Mouse (Mus musculus) mature B cell (primary cell): Measurements from ENCODE around the gene Ank.
"Not testable (repeated sequence)": the region's sequence is repeated elsewhere in the genome, so short reads cannot be mapped to it uniquely, and the experiment has no call there.

ENCODE experiments used
- in situ Hi-C: fragments of 300-500 bp; cut with MboI; formaldehyde crosslinking; loops from 2 replicates; pipeline ENCODE4 v1.14.3; 2019

Gene Ank

DNA sequence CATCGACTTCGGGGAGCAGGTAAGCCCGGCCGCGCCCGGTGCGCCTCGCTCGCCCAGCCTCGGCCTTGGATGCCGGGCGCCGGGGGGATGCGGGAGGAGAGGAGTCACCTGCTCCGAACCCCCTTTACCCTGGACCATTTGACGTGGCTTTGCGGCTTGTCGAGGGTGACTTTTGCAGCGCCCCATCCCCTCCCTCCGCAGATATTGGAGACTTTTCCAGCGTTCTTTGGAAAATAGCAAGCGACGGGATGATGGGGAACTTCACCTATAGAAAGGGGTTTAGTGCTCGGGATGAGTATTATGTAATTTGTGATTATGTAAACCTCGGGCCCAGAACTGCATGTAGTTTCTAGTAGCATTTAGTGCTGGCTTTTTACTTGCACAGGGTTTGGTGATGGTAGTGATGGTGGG, 609 bp downstream of the Ank start:
- in situ Hi-C loops = no loop called here

DNA sequence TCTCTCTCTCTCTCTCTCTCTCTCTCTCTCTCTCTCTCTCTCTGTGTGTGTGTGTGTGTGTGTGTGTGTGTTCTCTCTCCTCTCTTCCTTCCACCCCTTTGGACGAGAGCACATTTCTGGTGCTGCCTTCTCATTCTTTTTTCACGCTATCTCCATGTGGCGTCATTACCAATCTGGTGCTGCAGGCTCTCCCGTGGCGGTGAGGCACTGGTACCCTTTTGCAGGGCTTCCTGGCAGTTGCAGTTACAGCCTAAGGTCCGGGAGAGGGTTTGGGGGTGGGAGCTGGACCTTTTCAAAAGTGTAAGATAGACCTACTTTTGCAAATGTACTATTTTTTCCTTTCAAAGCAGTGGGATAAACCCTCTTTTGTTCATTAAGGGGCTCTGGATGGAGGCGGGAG, 1.2 kb downstream of the Ank start:
- in situ Hi-C loops = no loop called here

DNA sequence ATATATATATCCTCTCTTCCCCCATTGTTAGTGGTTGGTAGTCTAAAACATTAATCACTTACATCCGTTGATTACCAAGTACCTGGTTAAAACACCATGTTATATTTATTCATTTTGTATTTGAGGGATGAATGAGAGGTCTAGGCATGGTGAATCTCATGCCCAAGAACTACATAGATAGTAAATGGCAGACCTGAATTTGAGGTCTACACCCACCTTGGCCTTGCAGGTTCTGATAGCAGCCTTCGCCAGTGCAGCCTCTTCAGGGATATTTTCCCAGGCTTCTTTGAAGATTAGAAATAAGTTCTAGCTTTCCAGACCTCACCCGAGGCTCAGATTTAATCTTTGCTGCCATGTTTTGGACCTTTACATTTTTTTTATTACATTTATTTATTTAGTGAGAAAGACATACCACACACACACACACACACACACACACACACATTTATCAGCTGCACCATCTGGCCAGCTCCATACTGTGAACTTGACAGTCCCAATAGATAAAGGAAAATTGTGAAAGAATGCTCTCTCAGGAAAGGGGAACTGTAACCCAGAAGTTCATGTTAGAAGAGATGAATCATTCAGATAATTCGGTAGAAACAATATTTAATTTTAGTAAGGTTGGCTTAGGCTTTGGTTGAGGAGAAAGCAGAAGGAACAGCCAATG, 2.5 kb downstream of the Ank start:
- in situ Hi-C loops = no loop called here

DNA sequence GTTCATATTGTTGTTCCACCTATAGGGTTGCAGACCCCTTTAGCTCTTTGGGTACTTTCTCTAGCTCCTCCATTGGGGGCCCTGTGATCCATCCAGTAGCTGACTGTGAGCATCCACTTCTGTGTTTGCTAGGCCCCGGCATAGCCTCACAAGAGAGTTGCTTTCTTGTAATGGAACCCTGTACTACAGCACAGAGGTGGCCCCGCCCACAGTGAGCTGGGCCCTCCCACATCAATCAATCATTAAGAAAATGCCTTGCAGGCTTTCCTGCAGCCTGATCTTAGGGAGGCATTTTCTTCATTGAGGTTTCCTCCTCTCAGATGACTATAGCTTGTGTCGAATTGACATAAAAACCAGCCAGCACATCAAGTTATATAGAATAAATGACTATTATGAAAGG, 3.9 kb downstream of the Ank start:
- in situ Hi-C loops = not testable (repeated sequence)

DNA sequence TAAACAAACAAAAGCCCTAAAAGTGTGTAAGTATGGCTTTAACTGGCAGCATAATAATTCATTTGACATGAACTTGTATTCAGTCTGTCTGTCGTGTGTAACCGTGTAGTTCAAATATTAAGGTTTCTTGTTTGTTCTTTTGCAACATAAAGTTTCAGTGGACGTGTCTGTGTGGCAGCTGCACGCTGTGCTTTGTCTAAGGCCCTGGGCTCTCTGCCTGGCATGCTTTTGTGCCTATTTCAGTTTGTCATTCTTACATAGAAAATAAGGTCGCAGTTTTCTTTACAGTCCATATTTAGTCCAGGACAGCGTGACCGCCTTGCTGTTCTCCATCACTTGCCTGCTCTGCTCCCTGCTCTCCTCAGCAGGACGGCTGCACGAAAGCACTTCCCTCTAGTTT, 5.8 kb downstream of the Ank start:
- in situ Hi-C loops = no loop called here

DNA sequence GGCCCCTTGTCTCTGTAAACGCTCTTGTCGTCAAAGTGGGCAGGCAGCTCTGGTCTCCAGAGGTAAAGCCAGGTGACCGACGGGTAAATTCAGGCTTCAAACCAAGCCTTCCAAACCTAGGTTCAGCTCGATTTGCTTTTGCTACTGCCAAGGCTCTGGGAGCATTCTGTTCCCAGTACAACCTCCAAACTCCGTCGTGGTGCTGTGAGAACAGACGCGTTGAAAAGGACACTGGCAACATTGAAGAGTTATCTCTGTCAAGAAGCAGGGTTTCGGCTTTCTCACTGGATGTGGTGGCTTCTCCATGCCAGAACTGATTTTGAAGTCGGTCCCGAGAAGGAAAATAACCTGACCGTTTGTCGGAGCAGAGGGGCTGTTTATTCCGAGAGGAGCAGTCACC, 9.5 kb downstream of the Ank start:
- in situ Hi-C loops = no loop called here

DNA sequence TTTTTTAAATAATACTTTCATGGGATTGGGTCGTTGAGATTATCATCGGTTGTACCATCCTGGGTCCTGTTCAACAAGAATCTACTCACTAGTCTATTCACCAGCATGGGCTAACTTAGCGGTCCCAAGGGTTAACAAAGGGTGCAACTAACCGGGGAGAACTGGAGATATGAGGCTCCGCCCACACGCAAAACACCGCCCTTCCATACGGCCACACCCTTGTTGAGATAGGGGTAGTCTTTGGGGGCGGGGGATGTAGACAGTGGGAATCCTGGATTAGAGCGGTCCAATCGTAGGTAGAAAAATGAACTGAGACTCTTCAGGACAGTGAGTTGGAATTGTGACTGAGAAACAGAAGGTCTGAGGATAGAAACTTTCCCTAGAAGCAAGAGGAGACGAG, 10.2 kb downstream of the Ank start:
- in situ Hi-C loops = no loop called here

DNA sequence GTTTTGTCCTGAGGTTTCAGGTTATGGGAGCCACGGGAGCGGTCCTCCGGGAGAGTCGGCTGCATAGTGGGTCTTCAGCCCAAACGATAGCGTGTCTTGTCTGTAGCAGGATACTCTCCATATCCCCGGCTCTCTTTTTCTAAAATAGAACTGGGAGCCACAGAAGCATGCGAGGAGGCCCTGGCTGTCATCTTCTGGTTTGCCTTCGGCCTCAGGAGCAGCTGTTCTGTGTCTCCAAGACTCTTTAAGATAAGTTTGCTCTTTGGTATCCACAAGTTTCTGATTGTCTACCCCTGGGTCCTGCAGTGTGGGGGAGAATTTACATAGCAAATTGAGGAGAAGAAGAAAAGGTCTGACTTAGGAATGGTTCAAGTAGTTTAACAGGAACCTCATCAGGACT, 10.7 kb downstream of the Ank start:
- in situ Hi-C loops = no loop called here

DNA sequence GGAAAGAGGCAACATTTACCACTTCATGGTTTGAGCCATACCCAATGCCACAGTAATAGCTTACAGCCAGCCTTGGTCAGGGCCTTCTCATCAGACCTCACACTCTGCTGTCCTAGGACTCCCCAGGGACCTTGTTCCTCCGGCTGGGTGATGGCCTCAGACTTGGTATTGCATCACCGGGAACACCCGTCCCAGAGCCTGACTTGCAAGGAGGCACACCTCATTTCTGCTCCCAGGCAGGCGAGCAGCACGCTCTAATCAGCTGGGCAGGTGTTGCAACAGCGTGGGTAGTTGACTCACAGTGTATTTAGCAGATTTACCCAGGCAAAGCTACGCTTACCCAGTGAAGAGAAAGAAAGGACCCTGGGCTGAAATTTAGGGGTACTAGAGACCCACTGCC, 11.2 kb downstream of the Ank start:
- in situ Hi-C loops = no loop called here

DNA sequence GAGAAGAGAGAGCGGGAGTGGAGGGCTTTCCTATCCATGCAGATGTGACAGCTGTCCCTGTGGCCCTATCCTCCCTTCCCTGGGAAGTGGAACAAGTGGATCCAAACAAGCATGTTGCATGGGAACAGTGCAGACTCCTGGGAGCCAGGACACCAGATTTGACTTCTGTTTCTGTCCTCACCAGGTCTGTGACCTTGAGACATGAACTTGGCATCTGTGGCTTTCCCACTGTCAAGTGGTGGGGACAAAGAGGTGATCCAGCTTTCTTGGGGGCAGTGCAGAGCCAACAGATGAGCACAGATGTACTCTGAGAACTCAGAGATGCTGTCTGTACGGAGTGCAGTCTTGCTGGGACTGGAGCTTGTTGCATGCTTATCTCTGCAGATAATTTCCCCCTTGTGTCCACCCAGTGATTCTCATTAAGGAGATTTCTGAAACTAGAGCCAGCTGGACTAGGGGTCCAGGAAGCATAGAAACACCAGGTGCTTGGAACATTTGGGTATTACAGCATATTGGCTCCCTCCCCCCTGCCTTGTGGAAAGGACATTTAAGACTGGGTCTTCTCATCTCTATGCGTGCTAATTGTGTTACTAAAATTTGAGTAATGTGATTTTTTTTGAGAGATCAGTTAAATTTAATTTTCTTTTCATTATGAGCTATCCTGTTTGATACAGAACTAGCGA, 14.0 kb downstream of the Ank start:
- in situ Hi-C loops = no loop called here

DNA sequence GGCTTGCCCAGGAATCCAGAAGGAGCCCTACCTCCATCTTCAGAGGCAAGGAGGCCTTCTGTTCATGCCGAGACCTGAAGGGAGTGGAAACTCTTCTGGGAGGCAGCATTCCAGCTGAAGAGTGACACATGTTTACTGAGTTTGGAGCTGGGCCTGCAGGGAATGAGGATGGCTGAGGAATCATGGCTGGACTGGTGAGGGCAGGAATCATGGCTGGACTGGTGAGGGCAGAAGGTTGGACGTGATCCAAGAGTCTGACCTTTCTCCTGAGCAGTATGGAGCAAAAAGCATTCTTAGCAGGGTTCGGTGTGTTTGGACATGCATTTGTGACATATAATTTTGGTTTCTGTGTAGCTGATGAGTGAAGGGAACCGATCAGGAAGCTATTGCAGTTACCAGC, 15.5 kb downstream of the Ank start:
- in situ Hi-C loops = no loop called here

DNA sequence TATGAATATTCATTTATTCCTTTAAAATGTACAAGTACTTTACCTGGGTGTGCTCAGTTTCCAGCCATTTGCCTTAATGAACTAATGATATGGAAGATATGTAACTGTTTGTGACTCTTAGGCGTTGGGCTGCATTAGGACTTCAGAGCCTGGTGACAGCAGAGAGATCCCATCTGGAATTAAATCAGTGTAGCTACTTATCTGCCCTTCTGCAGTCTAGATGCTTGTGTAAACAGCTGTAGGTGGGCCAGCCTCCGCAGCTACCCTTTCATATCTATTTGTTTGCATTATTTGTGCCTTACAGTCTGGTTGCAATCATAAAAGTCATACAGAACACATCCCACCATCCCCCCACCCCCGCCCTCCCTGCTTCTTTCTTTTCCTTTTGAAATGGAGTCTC, 16.7 kb downstream of the Ank start:
- in situ Hi-C loops = no loop called here

DNA sequence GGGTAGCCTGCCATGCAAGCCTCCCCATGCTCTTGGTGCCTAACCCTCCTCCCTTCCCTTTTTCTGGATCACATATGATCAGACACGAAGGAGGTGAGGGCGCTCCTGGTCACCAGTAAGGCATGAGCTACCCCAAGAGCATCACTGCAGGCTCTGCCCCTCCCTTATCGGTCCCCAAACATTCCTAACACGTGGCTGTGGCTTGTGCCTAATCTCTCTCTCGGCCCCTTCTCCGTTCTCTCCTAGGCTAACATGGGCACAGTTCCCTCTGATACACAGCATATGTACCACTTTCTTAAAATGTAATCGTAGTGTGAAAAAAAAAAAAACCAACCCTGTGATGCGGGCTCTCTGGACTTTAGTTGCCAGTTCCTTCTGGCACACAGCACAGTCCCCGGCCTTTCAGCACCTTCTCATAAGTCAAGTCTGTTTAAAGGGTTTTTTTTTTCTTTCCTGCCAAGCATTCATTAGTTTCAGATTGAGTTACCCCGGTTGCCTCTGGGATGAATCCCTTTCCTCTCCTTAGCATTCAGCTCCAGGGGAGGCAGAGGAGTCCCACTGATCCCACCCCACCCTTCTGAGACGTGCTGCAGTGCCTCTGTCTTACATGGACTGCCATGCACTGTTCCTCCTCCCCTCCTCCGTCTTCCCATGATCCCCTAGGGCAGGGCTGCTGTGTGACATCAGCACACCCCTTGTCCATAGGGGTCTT, 19.2 kb downstream of the Ank start:
- in situ Hi-C loops = no loop called here

DNA sequence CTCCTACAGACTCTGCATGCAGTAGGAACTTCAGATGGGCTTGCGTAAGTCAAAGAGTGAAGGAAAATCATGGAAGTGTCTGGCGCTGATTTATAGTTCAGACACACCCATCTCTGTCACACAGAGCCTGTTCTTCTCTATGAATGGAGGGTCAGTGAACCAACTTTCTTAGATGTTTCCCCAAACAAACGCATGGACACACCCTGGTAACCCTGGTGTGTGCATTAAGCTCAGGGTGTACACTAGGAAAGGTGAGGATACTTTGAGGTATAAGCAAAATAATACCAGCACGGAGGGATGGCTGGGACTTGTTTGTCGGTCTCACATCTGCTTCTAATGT, 19.8 kb downstream of the Ank start:
- in situ Hi-C loops = no loop called here

DNA sequence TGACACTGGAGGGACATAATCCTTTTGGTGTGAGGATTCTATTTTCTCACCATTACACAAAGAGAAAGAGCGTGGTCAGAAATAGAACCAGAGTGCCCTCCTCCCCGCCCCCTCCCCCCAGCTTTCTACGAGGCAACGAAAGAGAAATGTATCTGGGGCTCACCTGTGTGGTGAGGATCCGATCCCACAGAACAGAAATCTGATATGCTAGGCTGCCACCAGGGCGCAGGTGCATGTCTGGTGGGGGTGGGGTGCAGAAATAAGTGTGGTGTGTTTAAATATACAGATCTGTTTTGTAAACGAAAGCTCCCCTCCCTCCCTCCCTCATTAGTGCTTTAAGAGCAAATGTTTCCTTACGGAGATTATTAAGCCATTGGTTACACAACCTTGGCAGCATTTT, 20.6 kb downstream of the Ank start:
- in situ Hi-C loops = no loop called here

DNA sequence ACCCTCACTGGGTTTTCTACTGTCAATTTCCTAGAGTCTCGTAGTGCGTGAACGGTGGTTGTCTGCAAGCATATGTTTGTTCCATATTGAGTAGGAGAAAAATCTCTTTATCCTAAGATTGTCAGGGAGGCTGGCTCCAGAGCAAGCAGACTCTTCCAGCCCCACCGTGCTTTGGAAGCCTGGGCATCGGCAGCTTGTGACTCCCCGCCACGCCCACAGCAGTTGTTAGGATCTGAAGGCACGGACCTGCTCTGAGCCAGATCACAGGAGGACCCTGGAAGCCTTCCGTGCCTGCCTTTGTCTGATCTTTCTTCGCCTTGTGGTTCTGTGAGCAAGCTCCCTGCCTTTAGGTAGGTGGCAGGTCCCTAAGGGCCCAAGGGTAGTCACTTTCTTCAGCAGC, 21.6 kb downstream of the Ank start:
- in situ Hi-C loops = no loop called here

DNA sequence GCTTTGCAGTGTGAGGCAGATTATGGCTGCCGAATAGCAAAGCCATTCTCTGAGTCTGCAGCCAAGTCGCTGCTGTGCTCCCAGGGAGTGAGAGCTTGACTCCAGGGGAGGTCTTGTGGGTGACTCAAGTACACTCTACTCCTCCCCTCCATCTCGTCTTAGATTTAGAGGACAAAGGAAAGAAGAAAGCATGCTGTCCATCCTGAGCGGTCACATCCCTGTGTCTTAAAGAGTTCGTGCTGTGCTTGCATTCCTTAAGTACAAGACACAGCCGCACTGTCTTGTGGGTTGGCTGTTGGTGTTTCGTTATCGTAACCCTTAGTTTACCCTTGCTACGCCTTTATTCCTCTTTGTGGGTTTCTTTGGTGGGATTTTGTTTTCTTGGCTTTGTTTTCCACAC, 24.2 kb downstream of the Ank start:
- in situ Hi-C loops = no loop called here

DNA sequence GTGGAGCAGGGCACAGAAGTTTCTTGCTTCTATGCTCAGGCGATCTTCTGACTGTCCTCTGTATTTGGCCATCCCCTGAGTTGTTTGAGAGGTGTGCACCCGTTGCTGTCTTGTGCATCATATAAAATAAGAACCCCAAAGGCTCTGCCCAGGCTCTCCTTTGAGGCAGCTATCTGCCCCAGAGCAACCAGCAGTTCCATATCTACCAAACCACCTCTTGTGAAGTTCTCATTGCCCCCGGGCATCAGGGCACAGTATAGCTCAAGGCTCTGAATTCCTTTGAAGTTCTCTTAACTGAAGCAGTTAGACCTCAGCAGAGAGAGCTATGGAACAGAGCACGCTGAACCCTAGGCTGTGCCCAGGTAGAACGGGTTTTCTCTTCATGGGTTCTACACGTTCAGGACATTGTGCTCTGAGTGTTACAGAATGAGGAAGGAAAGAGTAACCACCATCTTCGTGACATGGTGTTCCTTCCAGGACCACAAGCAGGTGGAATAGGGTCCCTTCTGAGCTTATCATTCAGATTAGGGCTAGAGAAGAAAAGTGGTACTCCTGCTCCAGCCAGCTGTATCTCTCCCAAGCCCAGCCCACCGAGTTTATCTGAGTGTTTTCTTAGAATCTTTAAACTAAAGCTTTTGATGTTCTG, 25.1 kb downstream of the Ank start:
- in situ Hi-C loops = no loop called here

DNA sequence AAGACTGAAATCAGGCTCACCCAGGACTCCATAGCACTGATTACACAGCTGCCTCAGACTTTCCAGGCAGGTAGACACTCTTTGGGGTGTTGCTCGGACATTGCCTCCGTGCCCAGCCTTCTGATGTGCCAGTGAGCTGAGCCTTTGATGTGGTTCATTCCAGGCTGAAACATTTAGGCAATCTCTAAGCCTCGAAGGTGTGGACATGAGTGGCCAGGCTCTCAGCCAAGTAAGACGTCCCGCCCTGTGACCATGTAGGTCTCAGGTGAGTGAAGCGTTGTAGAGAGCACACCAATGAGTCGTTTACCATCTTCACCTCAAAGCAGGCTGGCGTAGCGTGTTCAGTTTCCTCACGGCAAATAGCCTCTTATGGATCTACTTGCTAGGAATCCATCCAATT, 25.7 kb downstream of the Ank start:
- in situ Hi-C loops = no loop called here

DNA sequence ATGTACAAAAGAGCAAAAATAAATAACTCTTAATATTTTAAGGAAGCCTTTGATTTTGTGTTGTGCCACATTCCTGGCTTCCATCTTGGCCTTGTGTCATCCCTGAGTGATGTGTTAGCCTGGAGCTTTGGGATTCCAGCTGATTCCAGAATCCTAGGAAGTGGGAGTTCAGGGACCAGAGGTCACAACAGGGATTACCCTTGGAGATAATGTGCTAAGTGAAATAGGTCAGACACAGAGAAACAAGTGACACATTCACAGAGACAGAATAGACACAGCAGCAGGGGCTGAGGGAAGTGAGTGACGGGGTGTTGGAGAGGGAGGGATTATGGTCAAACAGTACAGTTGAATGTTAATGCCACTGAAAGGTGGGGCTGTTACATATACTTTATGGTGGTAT, 26.3 kb downstream of the Ank start:
- in situ Hi-C loops = no loop called here

DNA sequence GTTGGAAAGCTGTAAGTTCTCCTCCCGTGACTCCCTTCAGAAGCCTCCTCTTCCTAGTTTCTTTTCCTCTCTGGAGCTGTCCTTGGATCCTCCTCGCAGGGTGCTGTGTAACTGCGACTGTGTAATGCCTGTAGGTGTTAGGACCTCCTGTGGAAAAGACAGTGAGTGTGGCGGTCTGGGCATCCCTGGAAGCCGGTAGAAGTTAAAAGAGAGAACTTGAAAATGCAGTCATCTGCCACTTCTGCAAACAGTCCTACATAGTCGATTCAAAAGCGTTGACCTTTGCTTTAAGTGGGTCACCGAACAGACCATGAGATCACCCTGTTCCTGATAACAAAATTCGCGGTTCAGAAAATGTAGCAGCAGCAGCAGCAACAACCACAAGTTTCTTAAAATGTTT, 27.0 kb downstream of the Ank start:
- in situ Hi-C loops = no loop called here

DNA sequence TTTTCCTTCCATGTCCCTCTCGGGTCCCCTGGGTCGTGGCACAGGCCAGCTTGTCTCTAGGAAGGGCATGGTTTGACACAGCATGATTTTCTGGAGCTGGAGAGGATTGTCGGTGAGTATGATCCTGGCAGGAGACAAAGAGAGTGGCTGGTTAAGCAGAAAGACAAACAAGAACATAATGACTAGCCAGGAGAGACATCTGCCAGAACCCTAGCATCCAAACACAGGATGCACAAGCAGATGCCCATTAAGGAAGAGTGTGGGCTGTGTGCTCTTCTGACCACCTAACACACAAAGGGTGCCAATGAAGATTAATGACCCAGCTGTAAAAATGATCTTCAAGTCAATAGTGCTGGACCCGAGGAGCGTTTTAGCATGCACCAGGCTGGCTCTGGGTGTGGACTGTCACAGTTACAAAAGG, 29.5 kb downstream of the Ank start:
- in situ Hi-C loops = no loop called here
